Mouse (Mus musculus) CH12.LX (cell line): ENCODE results near the gene Aim2. TPM values are rescaled to one million over a fixed set of nuclear protein-coding genes. Genes with fewer than 3 reads are reported as not detected.

ENCODE experiments used
- DNase-seq: peaks from one replicate; pipeline ENCODE4 v3.0.0-alpha.2; 2013; ENCODE audit errors: extremely low read depth
- H3K27ac ChIP-seq: 2 replicates; pipeline ENCODE4 v1.5.1; 2012; ENCODE audit warnings: low read depth, mild to moderate bottlenecking, control low read depth, moderate library complexity; ENCODE audit not compliant: insufficient read depth
- H3K27me3 ChIP-seq: replicated peaks from 2 replicates; pipeline ENCODE3; 2012; ENCODE audit warnings: inconsistent platforms
- H3K36me3 ChIP-seq, 2 experiments: replicated peaks in 1 of 2; 2 replicates each; pipeline versions ENCODE3 to v1.6.1; 2012; ENCODE audit warnings: inconsistent platforms in 1 of 2, low read length in 1 of 2, mild to moderate bottlenecking in 1 of 2, mixed read lengths in 1 of 2, moderate library complexity in 1 of 2; ENCODE audit not compliant: control insufficient read depth in 1 of 2, insufficient read depth in 1 of 2
- H3K4me1 ChIP-seq, 2 experiments: 2 replicates each; pipeline ENCODE4 v1.6.1; 2012; ENCODE audit warnings: inconsistent platforms in 1 of 2, moderate library complexity in 1 of 2; ENCODE audit not compliant: insufficient read depth in 2 of 2, control insufficient read depth in 1 of 2
- H3K4me2 ChIP-seq: 2 replicates; pipeline ENCODE4 v1.6.1; 2012; ENCODE audit warnings: low read depth, mild to moderate bottlenecking, control low read depth; ENCODE audit not compliant: poor library complexity, insufficient read depth, severe bottlenecking
- H3K4me3 ChIP-seq, 3 experiments: fragments of 150-350 bp in 1 of 3; sonication (generic) in 1 of 3; replicated peaks in 1 of 3; 2 replicates each; pipeline versions ENCODE3 to v1.5.1; 2011 to 2012; ENCODE audit warnings: low read depth in 2 of 3, low read length in 2 of 3, mild to moderate bottlenecking in 2 of 3, moderate library complexity in 2 of 3, control low read depth in 1 of 3, improper control_type of control experiment in 1 of 3, inconsistent platforms in 1 of 3, mixed read lengths in 1 of 3; ENCODE audit not compliant: poor library complexity in 1 of 3
- H3K79me2 ChIP-seq: replicated peaks from 2 replicates; pipeline ENCODE4 v1.6.1; 2012; ENCODE audit warnings: mild to moderate bottlenecking, moderate library complexity; ENCODE audit not compliant: control insufficient read depth, poor library complexity, insufficient read depth, severe bottlenecking; ENCODE audit errors: extremely low read depth
- H3K9ac ChIP-seq: 2 replicates; pipeline ENCODE4 v1.6.1; 2012; ENCODE audit warnings: low read depth, mild to moderate bottlenecking, control low read depth, moderate library complexity; ENCODE audit not compliant: insufficient read depth
- H3K9me3 ChIP-seq: replicated peaks from 2 replicates; pipeline ENCODE3; 2012; ENCODE audit warnings: low read length, inconsistent platforms, mixed read lengths
- BHLHE40 ChIP-seq: IDR thresholded peaks from 2 replicates; pipeline ENCODE4 v1.6.1; 2011; ENCODE audit warnings: mild to moderate bottlenecking, low read depth, low read length, improper control_type of control experiment
- CTCF ChIP-seq, 2 experiments: IDR thresholded peaks in 1 of 2; conservative IDR thresholded peaks in 1 of 2; 2 replicates each; pipeline ENCODE4 v1.5.1; 2011 to 2012; ENCODE audit warnings: low read depth in 2 of 2, low read length in 2 of 2, improper control_type of control experiment in 1 of 2, inconsistent platforms in 1 of 2, mild to moderate bottlenecking in 1 of 2, moderate library complexity in 1 of 2
- E2F4 ChIP-seq: IDR thresholded peaks from 2 replicates; pipeline ENCODE4 v1.6.1; 2011; ENCODE audit warnings: low read depth, low read length, improper control_type of control experiment; ENCODE audit not compliant: insufficient replicate concordance
- ELF1 ChIP-seq: IDR thresholded peaks from 2 replicates; pipeline ENCODE4 v1.6.1; 2014; ENCODE audit warnings: low read depth, mild to moderate bottlenecking, inconsistent platforms, low read length, improper control_type of control experiment
- ETS1 ChIP-seq: conservative IDR thresholded peaks from 2 replicates; pipeline ENCODE4 v1.6.1; 2012; ENCODE audit warnings: low read depth, mild to moderate bottlenecking, inconsistent platforms, low read length, improper control_type of control experiment, moderate library complexity
- IRF4 ChIP-seq: IDR thresholded peaks from 2 replicates; pipeline ENCODE4 v1.6.1; 2014; ENCODE audit warnings: low read depth, mild to moderate bottlenecking, inconsistent platforms, low read length, improper control_type of control experiment
- JUN ChIP-seq: IDR thresholded peaks from 2 replicates; pipeline ENCODE4 v1.6.1; 2011; ENCODE audit warnings: low read depth, mild to moderate bottlenecking, low read length, improper control_type of control experiment, moderate library complexity; ENCODE audit not compliant: insufficient read depth
- JUND ChIP-seq: conservative IDR thresholded peaks from 2 replicates; pipeline ENCODE4 v1.6.1; 2011; ENCODE audit warnings: low read depth, low read length, improper control_type of control experiment
- MAFK ChIP-seq: IDR thresholded peaks from 2 replicates; pipeline ENCODE4 v1.6.1; 2011; ENCODE audit warnings: low read length, improper control_type of control experiment; ENCODE audit not compliant: insufficient replicate concordance
- MAX ChIP-seq: IDR thresholded peaks from 2 replicates; pipeline ENCODE4 v1.6.1; 2011; ENCODE audit warnings: low read length, improper control_type of control experiment
- MAZ ChIP-seq: IDR thresholded peaks from 2 replicates; pipeline ENCODE4 v1.6.1; 2012; ENCODE audit warnings: low read depth, mild to moderate bottlenecking, inconsistent platforms, low read length, improper control_type of control experiment, moderate library complexity
- MEF2A ChIP-seq: IDR thresholded peaks from 2 replicates; pipeline ENCODE4 v1.6.1; 2014; ENCODE audit warnings: low read depth, mild to moderate bottlenecking, inconsistent platforms, low read length, improper control_type of control experiment, borderline replicate concordance
- MXI1 ChIP-seq: IDR thresholded peaks from 2 replicates; pipeline ENCODE4 v1.6.1; 2011; ENCODE audit warnings: mild to moderate bottlenecking, low read depth, low read length, improper control_type of control experiment
- NELFE ChIP-seq: IDR thresholded peaks from 2 replicates; pipeline ENCODE4 v1.6.1; 2011; ENCODE audit warnings: low read depth, low read length, improper control_type of control experiment
- PAX5 ChIP-seq: IDR thresholded peaks from 2 replicates; pipeline ENCODE4 v1.6.1; 2012; ENCODE audit warnings: low read length, inconsistent platforms, mixed read lengths
- POLR2AphosphoS2 ChIP-seq: IDR thresholded peaks from 2 replicates; pipeline ENCODE4 v1.6.1; 2011; ENCODE audit warnings: low read depth, low read length, improper control_type of control experiment
- RAD21 ChIP-seq: IDR thresholded peaks from 2 replicates; pipeline ENCODE4 v1.6.1; 2011; ENCODE audit warnings: low read depth, mild to moderate bottlenecking, low read length, improper control_type of control experiment, moderate library complexity
- RCOR1 ChIP-seq: conservative IDR thresholded peaks from 2 replicates; pipeline ENCODE4 v1.6.1; 2012; ENCODE audit warnings: low read depth, mild to moderate bottlenecking, inconsistent platforms, low read length, improper control_type of control experiment
- SIN3A ChIP-seq: IDR thresholded peaks from 2 replicates; pipeline ENCODE4 v1.6.1; 2012; ENCODE audit warnings: low read length, improper control_type of control experiment, inconsistent platforms
- SMC3 ChIP-seq: IDR thresholded peaks from 2 replicates; pipeline ENCODE4 v1.6.1; 2011; ENCODE audit warnings: low read depth, low read length, improper control_type of control experiment
- TBP ChIP-seq: conservative IDR thresholded peaks from 2 replicates; pipeline ENCODE4 v1.6.1; 2011; ENCODE audit warnings: low read depth, low read length, improper control_type of control experiment
- TCF12 ChIP-seq: IDR thresholded peaks from 2 replicates; pipeline ENCODE4 v1.6.1; 2014; ENCODE audit warnings: low read depth, mild to moderate bottlenecking, inconsistent platforms, low read length, improper control_type of control experiment
- USF1 ChIP-seq: IDR thresholded peaks from 2 replicates; pipeline ENCODE4 v1.6.1; 2014; ENCODE audit warnings: low read depth, mild to moderate bottlenecking, inconsistent platforms, low read length, improper control_type of control experiment
- USF2 ChIP-seq: conservative IDR thresholded peaks from 2 replicates; pipeline ENCODE4 v1.6.1; 2011; ENCODE audit warnings: low read depth, low read length, improper control_type of control experiment
- ZKSCAN1 ChIP-seq: IDR thresholded peaks from 2 replicates; pipeline ENCODE4 v1.6.1; 2012; ENCODE audit warnings: low read depth, inconsistent platforms, low read length, improper control_type of control experiment, borderline replicate concordance
- ZMIZ1 ChIP-seq: IDR thresholded peaks from 2 replicates; pipeline ENCODE4 v1.6.1; 2012; ENCODE audit warnings: low read depth, mild to moderate bottlenecking, inconsistent platforms, low read length, improper control_type of control experiment
- dilution Hi-C: fragments of 300-500 bp; cut with MboI; formaldehyde crosslinking; loops from 2 replicates; pipeline ENCODE4 v1.14.3; 2020; ENCODE audit warnings: low sequenced_read_pairs; ENCODE audit not compliant: extremely low pct_unique_long_range_greater_than_20kb, extremely low pct_ligation_motif_present
- in situ Hi-C: fragments of 300-500 bp; cut with MboI; formaldehyde crosslinking; loops from 3 replicates; pipeline ENCODE4 v1.14.3; 2019; ENCODE audit warnings: low sequenced_read_pairs, low pct_ligation_motif_present, low pct_unique_long_range_greater_than_20kb, mixed read lengths
- polyA plus RNA-seq: library from polyadenylated mRNA; unstranded; fragments of >175 nt; gene quantifications from 2 replicates; pipeline ENCODE4 v1.2.1, GENCODE M21; 2012; ENCODE audit warnings: low read depth; ENCODE audit not compliant: insufficient read length
- total RNA-seq, 2 experiments: library from RNA; depleted of rRNA; stranded (reverse); fragments of 300-350 nt in 1 of 2; fragments of >200 nt in 1 of 2; gene quantifications; 2 replicates each; pipeline ENCODE4 v1.2.3; 2012 to 2014

Gene Aim2
- total and polyA plus RNA-seq, 3 experiments = 59.7 to 117 (median 87.0) TPM

DNA sequence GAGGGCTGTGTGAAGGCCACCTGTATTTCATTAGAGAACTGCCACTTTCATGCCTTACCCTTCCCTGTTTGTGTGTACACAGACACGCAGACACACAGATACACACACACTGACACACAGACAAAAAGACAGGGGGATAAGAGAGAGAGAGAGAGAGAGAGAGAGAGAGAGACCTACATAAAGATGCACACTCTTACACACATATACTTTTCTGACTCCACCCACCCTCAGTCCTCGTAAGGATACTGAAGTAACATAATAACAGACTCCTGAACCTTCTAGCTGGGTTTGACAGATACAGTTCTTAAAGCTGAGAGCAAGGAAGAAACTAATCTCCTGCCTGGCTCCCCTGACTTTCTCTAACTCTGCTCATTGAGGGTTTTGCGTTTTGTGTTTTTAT lies 38.8 kb downstream of the Aim2 start:
- dilution Hi-C loops = no loop called here
- H3K4me3 ChIP-seq = no peak overlapping the region

DNA sequence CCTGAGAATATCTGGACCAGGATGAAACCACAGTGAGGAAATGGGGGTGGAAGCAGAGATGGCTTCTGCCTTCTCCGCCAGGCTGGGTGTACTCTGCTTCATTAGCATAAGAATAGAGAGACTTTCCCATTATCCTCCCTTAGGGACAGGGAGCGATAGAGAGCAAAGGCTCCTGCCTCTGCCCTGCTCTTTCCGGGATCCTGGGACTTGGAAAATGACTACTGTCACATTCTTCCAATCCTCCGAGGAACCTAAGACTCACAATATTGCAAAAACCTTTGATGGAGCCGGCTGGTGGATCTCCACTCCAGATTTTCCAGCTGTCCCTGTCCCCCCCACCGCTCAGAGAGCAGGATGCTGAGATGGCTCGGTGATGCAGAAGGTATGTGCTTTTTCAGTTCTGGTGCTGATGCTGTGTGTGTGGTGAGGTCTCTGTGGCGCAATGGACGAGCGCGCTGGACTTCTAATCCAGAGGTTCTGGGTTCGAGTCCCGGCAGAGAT lies 39.3 kb downstream of the Aim2 start:
- Histone ChIP-seq H3K9me3 (no peaks in the 10 kb centered on the region), H3K36me3 (no peaks in the 10 kb centered on the region), H3K4me2 (no peak overlapping the region), H3K27ac (no peak overlapping the region), H3K4me1 (peaks cover 2 to 9% of the 10 kb centered on the region in 2 experiments; a peak in 3 of 4 replicates), H3K9ac (no peak overlapping the region), H3K79me2 (no peaks in the 10 kb centered on the region), H3K27me3 (no peaks in the 10 kb centered on the region), H3K4me3 (no peak overlapping the region)
- no peak for DNase-seq
- in situ Hi-C loops (loop anchor here (5.0 to 25.0 kb wide), 3 partner anchors 53 to 978 kb away; partner anchors contain the start of gene Dusp23), dilution Hi-C loops (no loop called here)
- TF ChIP-seq SMC3 (no peak), PAX5 (no peak), MAZ (no peak), MXI1 (no peak), MAFK (no peak), ZMIZ1 (no peak), JUN (no peak), USF1 (no peak), TCF12 (no peak), MAX (no peak), TBP (peak; percentile 94), ZKSCAN1 (no peak), ELF1 (peak; percentile 41; the same call in 1 of the 2 replicates), SIN3A (no peak), E2F4 (no peak), MEF2A (no peak), RCOR1 (no peak)

More for the DNA sequence above, 38.8 kb downstream of the Aim2 start:
- Histone ChIP-seq H3K36me3 (no peaks in the 10 kb centered on the region), H3K79me2 (no peaks in the 10 kb centered on the region), H3K4me2 (no peak overlapping the region), H3K4me1 (peaks cover 2 to 9% of the 10 kb centered on the region in 2 experiments; a peak in 3 of 4 replicates), H3K9ac (no peak overlapping the region), H3K27me3 (no peaks in the 10 kb centered on the region), H3K27ac (no peak overlapping the region), H3K9me3 (no peaks in the 10 kb centered on the region)
- TF ChIP-seq RAD21 (no peak), MXI1 (no peak), ELF1 (no peak), SMC3 (no peak), NELFE (no peak), JUND (no peak), USF1 (no peak), POLR2AphosphoS2 (no peak), MEF2A (no peak), MAX (no peak), SIN3A (no peak), PAX5 (no peak), USF2 (no peak), IRF4 (no peak), BHLHE40 (no peak), ZMIZ1 (no peak), RCOR1 (no peak), CTCF (conservative IDR thresholded peaks at IDR 0.05 in 1 of 2, IDR thresholded peaks at IDR 0.05 in 1 of 2; ENCODE audit: low read depth in 2 of 2, low read length in 2 of 2) (no peak), ETS1 (no peak)
- in situ Hi-C loops = loop anchor here (5.0 to 25.0 kb wide), 3 partner anchors 52 to 977 kb away; partner anchors contain the start of gene Dusp23
- no peak for DNase-seq
